9 mouse cellular contexts compared by ENCODE assay signal in genomic region chr11:102217876-102218430, GRCm38 (mm10). TPM values are rescaled to one million over a fixed set of nuclear protein-coding genes. Genes with fewer than 3 reads are reported as not detected.
A peak's percentile ranks its signal among the peaks of the same experiment; 100 is the strongest.
DNase-seq lines count a peak whose midpoint lies in the region; ATAC-seq and TF ChIP-seq lines count a peak whose summit lies in the region.
"Had no signal": no experiment of that assay in that cellular context is flagged by ENCODE, and none has a peak within 500 bp of the region (broad histone marks: within the 10 kb centered on the region; RNA-seq: fewer than 3 reads in every experiment).

No protein-coding gene starts in this region.

- intact Hi-C loops in gastrocnemius, postnatal 14 days (cut with DNase I; ENCODE audit: low total_unique reads), result no loop called here

- no peak for TF ChIP-seq CTCF in ES-Bruce4 (IDR thresholded peaks at IDR 0.05; ENCODE audit: low read depth, low read length)

- 79% methylated on average over 7 of the region's 7 CpGs for WGBS in hindbrain, embryonic 10.5 days
- 32% methylated on average over 7 of the region's 7 CpGs for WGBS in liver, embryonic 13.5 days (ENCODE audit: insufficient replicate concordance)

- DNase-seq in gastrocnemius, postnatal 10 days, result peak; percentile 20
- no peak for DNase-seq in gastrocnemius, postnatal 14 days
- no peak for DNase-seq in hindbrain, embryonic 10.5 days (ENCODE audit: low spot score)
- no peak for DNase-seq in liver, embryonic 13.5 days
- DNase-seq in adrenal gland, postnatal 25 days, result no peak
- no peak for DNase-seq in adrenal gland, postnatal 4 days (ENCODE audit: low spot score in 2 of 2)
- no peak for DNase-seq in spleen, postnatal 10 days (ENCODE audit: low spot score in 2 of 2)

- no peak for TF ChIP-seq EP300 in ES-Bruce4 (IDR thresholded peaks at IDR 0.05; ENCODE audit: insufficient read depth, low read depth, low read length)

- peaks cover 13% of the 10 kb centered on the region for H3K4me1 ChIP-seq in ES-Bruce4 (ENCODE audit: control insufficient read depth, insufficient read depth, low read length)
- H3K4me1 ChIP-seq in hindbrain, embryonic 10.5 days (replicated peaks), result peaks cover 81% of the 10 kb centered on the region
- H3K4me1 ChIP-seq in liver, embryonic 13.5 days (replicated peaks), result peaks cover 92% of the 10 kb centered on the region

- H3K9me3 ChIP-seq in ES-Bruce4 (replicated peaks; ENCODE audit: control insufficient read depth, insufficient read depth, low read length, poor library complexity, severe bottlenecking), result no peaks in the 10 kb centered on the region
- H3K9me3 ChIP-seq in hindbrain, embryonic 10.5 days, result no peaks in the 10 kb centered on the region
- H3K9me3 ChIP-seq in liver, embryonic 13.5 days (replicated peaks), result no peaks in the 10 kb centered on the region

- H3K4me2 ChIP-seq in liver, embryonic 13.5 days, result peak overlapping the region; percentile 85

- TF ChIP-seq POLR2A in ES-Bruce4 (IDR thresholded peaks at IDR 0.05; ENCODE audit: insufficient read depth, low read length), result no peak

- H3K27ac ChIP-seq in ES-Bruce4 (ENCODE audit: insufficient read depth, low read length), result no peak overlapping the region
- H3K27ac ChIP-seq in hindbrain, embryonic 10.5 days, result peak overlapping the region; percentile 86
- H3K27ac ChIP-seq in liver, embryonic 13.5 days, result peak overlapping the region; percentile 71

- H3K36me3 ChIP-seq in ES-Bruce4 (ENCODE audit: control insufficient read depth, insufficient read depth, low read length, poor library complexity, severe bottlenecking), result no peaks in the 10 kb centered on the region
- peaks cover 53% of the 10 kb centered on the region for H3K36me3 ChIP-seq in hindbrain, embryonic 10.5 days
- H3K36me3 ChIP-seq in liver, embryonic 13.5 days, result no peaks in the 10 kb centered on the region

- H3K27me3 ChIP-seq in ES-Bruce4 (ENCODE audit: control insufficient read depth, insufficient read depth, low read length, poor library complexity, severe bottlenecking), result no peaks in the 10 kb centered on the region
- H3K27me3 ChIP-seq in hindbrain, embryonic 10.5 days (ENCODE audit: insufficient read depth, poor library complexity, severe bottlenecking), result no peaks in the 10 kb centered on the region
- no peaks in the 10 kb centered on the region; the same call in 1 of the 2 replicates for H3K27me3 ChIP-seq in liver, embryonic 13.5 days

- no peak overlapping the region for H3K4me3 ChIP-seq in ES-Bruce4 (ENCODE audit: low read depth, low read length)
- peak overlapping the region; percentile 36 for H3K4me3 ChIP-seq in hindbrain, embryonic 10.5 days
- peak overlapping the region; percentile 61 for H3K4me3 ChIP-seq in liver, embryonic 13.5 days (replicated peaks)

- 0 out of 2 replicates have a peak overlapping the region, but pooled peaks have one; percentile 17 for H3K9ac ChIP-seq in ES-Bruce4 (ENCODE audit: low read depth, poor library complexity, severe bottlenecking)
- H3K9ac ChIP-seq in liver, embryonic 13.5 days, result peak overlapping the region; percentile 69

- ATAC-seq in liver, embryonic 13.5 days (ENCODE audit: low read depth), result no peak

RNA-seq across cellular contexts. Expression of gene Hdac5, which starts 12.0 kb away (rescaled TPM):
- 10 to 100 TPM; 68.5 to 86.9 TPM for total RNA-seq in gastrocnemius, postnatal 10 days (2021)
- total RNA-seq in gastrocnemius, postnatal 14 days (2021), result 10 to 100 TPM; 59.5 to 65.6 TPM
- polyA plus RNA-seq in ES-Bruce4 (2011; ENCODE audit: insufficient read depth, insufficient read length, low read depth, missing spikeins), result 41.2 and 42.4 TPM in 2 replicates
- polyA plus RNA-seq in hindbrain, embryonic 10.5 days (2016; fragmentation: Nextera tagmentation; extraction: Ambion mirVana), result 70.3 and 101 TPM in 2 replicates
- 12.8 and 12.9 TPM in 2 replicates for polyA plus RNA-seq in liver, embryonic 13.5 days (2015; fragmentation: Nextera tagmentation; extraction: Ambion mirVana)
- 79.9 and 117 TPM in 2 replicates for total RNA-seq in adrenal gland, postnatal 25 days (2021)
- total RNA-seq in adrenal gland, postnatal 4 days (2021), result 100 to 1,000 TPM; 123 to 125 TPM

RNA-seq across cellular contexts. Expression of gene G6pc3, which starts 28.5 kb away (rescaled TPM):
- total RNA-seq in gastrocnemius, postnatal 10 days (2021), result 10 to 100 TPM; 32.2 to 34.6 TPM
- 10 to 100 TPM; 36.1 to 36.2 TPM for total RNA-seq in gastrocnemius, postnatal 14 days (2021)
- 33.0 and 33.6 TPM in 2 replicates for polyA plus RNA-seq in ES-Bruce4 (2011; ENCODE audit: insufficient read depth, insufficient read length, low read depth, missing spikeins)
- polyA plus RNA-seq in hindbrain, embryonic 10.5 days (2016; fragmentation: Nextera tagmentation; extraction: Ambion mirVana), result 32.3 and 37.8 TPM in 2 replicates
- polyA plus RNA-seq in liver, embryonic 13.5 days (2015; fragmentation: Nextera tagmentation; extraction: Ambion mirVana), result 14.0 and 14.4 TPM in 2 replicates
- total RNA-seq in adrenal gland, postnatal 25 days (2021), result 132 and 143 TPM in 2 replicates
- total RNA-seq in adrenal gland, postnatal 4 days (2021), result 10 to 100 TPM; 86.3 to 93.3 TPM

RNA-seq across cellular contexts. Expression of gene BC030867, which starts 30.7 kb away (rescaled TPM):
- 1 to 10 TPM in 1 of 2 experiments, under 1 TPM in 1; 0.99 to 1.2 TPM for total RNA-seq in gastrocnemius, postnatal 10 days (2021)
- under 1 TPM; 0.11 to 0.47 TPM for total RNA-seq in gastrocnemius, postnatal 14 days (2021)
- 32.5 and 34.0 TPM in 2 replicates for polyA plus RNA-seq in ES-Bruce4 (2011; ENCODE audit: insufficient read depth, insufficient read length, low read depth, missing spikeins)
- 20.9 and 28.3 TPM in 2 replicates for polyA plus RNA-seq in hindbrain, embryonic 10.5 days (2016; fragmentation: Nextera tagmentation; extraction: Ambion mirVana)
- 14.6 and 16.4 TPM in 2 replicates for polyA plus RNA-seq in liver, embryonic 13.5 days (2015; fragmentation: Nextera tagmentation; extraction: Ambion mirVana)
- 1.3 and 1.5 TPM in 2 replicates for total RNA-seq in adrenal gland, postnatal 25 days (2021)
- 1 to 10 TPM; 4.8 to 6.0 TPM for total RNA-seq in adrenal gland, postnatal 4 days (2021)

RNA-seq across cellular contexts. Expression of gene Lsm12, which starts 32.9 kb away (rescaled TPM):
- total RNA-seq in gastrocnemius, postnatal 10 days (2021), result 10 to 100 TPM; 83.1 to 84.4 TPM
- 10 to 100 TPM; 69.9 to 76.0 TPM for total RNA-seq in gastrocnemius, postnatal 14 days (2021)
- 137 and 146 TPM in 2 replicates for polyA plus RNA-seq in ES-Bruce4 (2011; ENCODE audit: insufficient read depth, insufficient read length, low read depth, missing spikeins)
- 119 and 148 TPM in 2 replicates for polyA plus RNA-seq in hindbrain, embryonic 10.5 days (2016; fragmentation: Nextera tagmentation; extraction: Ambion mirVana)
- polyA plus RNA-seq in liver, embryonic 13.5 days (2015; fragmentation: Nextera tagmentation; extraction: Ambion mirVana), result 92.6 and 95.3 TPM in 2 replicates
- 72.6 and 92.6 TPM in 2 replicates for total RNA-seq in adrenal gland, postnatal 25 days (2021)
- 10 to 100 TPM; 83.5 to 83.6 TPM for total RNA-seq in adrenal gland, postnatal 4 days (2021)

RNA-seq across cellular contexts. Expression of gene Asb16, which starts 50.6 kb away (rescaled TPM):
- 10 to 100 TPM; 48.7 to 54.4 TPM for total RNA-seq in gastrocnemius, postnatal 10 days (2021)
- 10 to 100 TPM; 58.9 to 61.2 TPM for total RNA-seq in gastrocnemius, postnatal 14 days (2021)
- 0.70 and 2.3 TPM in 2 replicates for polyA plus RNA-seq in ES-Bruce4 (2011; ENCODE audit: insufficient read depth, insufficient read length, low read depth, missing spikeins)
- polyA plus RNA-seq in hindbrain, embryonic 10.5 days (2016; fragmentation: Nextera tagmentation; extraction: Ambion mirVana), result 0.08 TPM in 1 of 2 replicates, not detected in the other
- 0.06 and 0.08 TPM in 2 replicates for polyA plus RNA-seq in liver, embryonic 13.5 days (2015; fragmentation: Nextera tagmentation; extraction: Ambion mirVana)
- 0.36 TPM in 1 of 2 replicates, not detected in the other for total RNA-seq in adrenal gland, postnatal 25 days (2021)
- under 1 TPM; 0.53 to 0.79 TPM for total RNA-seq in adrenal gland, postnatal 4 days (2021)
- total RNA-seq: hematopoietic stem cell, adult 5-6 weeks had no signal
